Mouse (Mus musculus): ENCODE results near the gene Gm5294. TPM values are rescaled to one million over a fixed set of nuclear protein-coding genes. Genes with fewer than 3 reads are reported as not detected.
A peak's percentile ranks its signal among the peaks of the same experiment; 100 is the strongest.

The Gm5294 gene
- polyA plus RNA-seq, 1 experiment, result 0.14 TPM

DNA sequence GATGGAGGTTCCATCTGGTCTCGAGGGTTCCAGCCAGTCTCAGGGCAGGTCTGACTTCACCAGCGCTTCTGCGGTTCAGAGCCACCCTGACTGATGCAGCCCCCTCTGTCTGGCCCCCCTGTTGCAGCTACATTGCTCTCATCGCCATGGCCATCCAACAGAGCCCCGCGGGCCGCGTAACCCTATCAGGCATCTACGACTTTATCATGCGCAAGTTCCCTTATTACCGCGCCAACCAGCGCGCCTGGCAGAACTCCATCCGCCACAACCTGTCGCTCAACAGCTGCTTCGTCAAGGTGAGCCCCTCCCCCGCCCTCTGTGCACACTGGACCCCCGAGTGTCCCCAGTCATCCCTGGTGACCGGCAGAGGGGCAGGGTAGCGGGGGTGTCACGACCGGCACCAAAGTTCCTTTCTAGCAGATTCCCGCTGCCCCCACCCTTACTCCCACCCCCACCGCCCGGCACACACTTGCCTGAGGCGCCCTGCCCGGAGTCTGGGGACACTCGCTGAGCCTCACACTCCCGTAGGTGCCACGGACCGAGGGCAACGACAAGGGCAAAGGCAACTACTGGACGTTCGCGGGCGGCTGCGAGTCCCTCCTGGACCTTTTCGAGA is 945 bp downstream of the Gm5294 start:
- DNase-seq, result no peak

DNA sequence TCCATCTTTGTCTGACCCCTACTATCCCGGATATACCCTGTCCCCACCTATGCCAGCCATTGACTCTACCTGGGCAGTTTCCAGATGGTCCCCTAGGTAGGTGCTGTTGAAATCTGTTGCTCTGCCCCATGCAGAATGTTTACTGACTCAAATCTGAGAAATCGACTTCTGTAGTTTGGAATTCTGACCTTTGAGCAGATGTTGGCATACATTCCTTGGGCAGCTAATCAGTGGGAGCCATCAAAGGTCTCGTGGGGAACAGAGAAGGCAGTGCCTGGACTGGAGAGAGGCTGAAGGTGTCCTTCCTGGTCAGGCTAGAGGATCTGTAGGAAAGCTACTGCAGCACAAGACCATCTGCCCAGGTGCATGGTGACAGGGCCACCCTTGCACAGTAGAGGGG is 5.2 kb downstream of the Gm5294 start:
- Histone ChIP-seq H3K27ac (ENCODE audit: insufficient read depth, low read depth, low read length) (no peak overlapping the region), H3K4me1 (ENCODE audit: control insufficient read depth, insufficient read depth, low read length) (no peaks in the 10 kb centered on the region)
- DNase-seq, result no peak

More for the DNA sequence above, 945 bp downstream of the Gm5294 start:
- Histone ChIP-seq H3K4me3 (ENCODE audit: insufficient read depth, low read depth, low read length) (no peak overlapping the region), H3K27ac (ENCODE audit: insufficient read depth, low read depth, low read length) (no peak overlapping the region), H3K36me3 (ENCODE audit: control insufficient read depth, insufficient read depth, low read length) (no peaks in the 10 kb centered on the region), H3K4me1 (ENCODE audit: control insufficient read depth, insufficient read depth, low read length) (no peaks in the 10 kb centered on the region), H3K27me3 (replicated peaks; ENCODE audit: control insufficient read depth, insufficient read depth, low read length) (0 out of 2 replicates have a peak, but pooled peaks cover 2% of the 10 kb centered on the region)
- WGBS, result 6% methylated on average over 39 of the region's 39 CpGs
- TF ChIP-seq CTCF (conservative IDR thresholded peaks at IDR 0.05; ENCODE audit: insufficient read depth, insufficient read length, low read depth, low read length) (no peak), POLR2A (IDR thresholded peaks at IDR 0.05; ENCODE audit: low read depth, low read length) (no peak)

DNA sequence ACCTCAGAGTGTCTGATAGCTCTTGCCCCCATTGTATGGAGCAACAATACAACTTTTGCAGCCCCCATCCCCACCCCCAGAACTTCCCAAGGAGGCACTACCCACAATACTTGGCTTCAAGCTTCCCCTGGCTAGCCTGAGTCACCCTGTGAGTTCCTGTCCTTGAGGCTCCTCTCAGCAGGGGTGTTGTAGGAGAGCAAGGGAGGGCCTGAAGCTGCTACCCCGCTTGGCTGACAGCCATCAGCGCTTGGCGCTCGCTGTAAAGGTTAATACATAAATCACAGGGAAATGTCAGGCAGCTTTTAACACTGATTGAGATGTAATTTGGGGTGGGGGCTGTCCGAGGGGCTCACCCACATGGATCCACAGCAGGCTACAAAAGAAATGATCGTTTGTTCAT is 13.5 kb downstream of the Gm5294 start:
- H3K36me3 ChIP-seq (ENCODE audit: control insufficient read depth, insufficient read depth, low read length), result no peaks in the 10 kb centered on the region
- DNase-seq, result peak; percentile 11
- no peaks in the 10 kb centered on the region for H3K4me1 ChIP-seq (ENCODE audit: control insufficient read depth, insufficient read depth, low read length)
- H3K27ac ChIP-seq (ENCODE audit: insufficient read depth, low read depth, low read length), result no peak overlapping the region
- TF ChIP-seq POLR2A (IDR thresholded peaks at IDR 0.05; ENCODE audit: low read depth, low read length) (no peak), CTCF (conservative IDR thresholded peaks at IDR 0.05; ENCODE audit: insufficient read depth, insufficient read length, low read depth, low read length) (no peak)
- no peak overlapping the region for H3K4me3 ChIP-seq (ENCODE audit: insufficient read depth, low read depth, low read length)
- WGBS, result 10% methylated on average over 6 of the region's 6 CpGs
- H3K27me3 ChIP-seq (replicated peaks; ENCODE audit: control insufficient read depth, insufficient read depth, low read length), result no peaks in the 10 kb centered on the region

More for the DNA sequence above, 5.2 kb downstream of the Gm5294 start:
- H3K4me3 ChIP-seq (ENCODE audit: insufficient read depth, low read depth, low read length), result no peak overlapping the region
- TF ChIP-seq CTCF (conservative IDR thresholded peaks at IDR 0.05; ENCODE audit: insufficient read depth, insufficient read length, low read depth, low read length) (no peak), POLR2A (IDR thresholded peaks at IDR 0.05; ENCODE audit: low read depth, low read length) (no peak)
- 53% methylated on average over 3 of the region's 3 CpGs for WGBS
- H3K36me3 ChIP-seq (ENCODE audit: control insufficient read depth, insufficient read depth, low read length), result no peaks in the 10 kb centered on the region
- 0 out of 2 replicates have a peak, but pooled peaks cover 2% of the 10 kb centered on the region for H3K27me3 ChIP-seq (replicated peaks; ENCODE audit: control insufficient read depth, insufficient read depth, low read length)

DNA sequence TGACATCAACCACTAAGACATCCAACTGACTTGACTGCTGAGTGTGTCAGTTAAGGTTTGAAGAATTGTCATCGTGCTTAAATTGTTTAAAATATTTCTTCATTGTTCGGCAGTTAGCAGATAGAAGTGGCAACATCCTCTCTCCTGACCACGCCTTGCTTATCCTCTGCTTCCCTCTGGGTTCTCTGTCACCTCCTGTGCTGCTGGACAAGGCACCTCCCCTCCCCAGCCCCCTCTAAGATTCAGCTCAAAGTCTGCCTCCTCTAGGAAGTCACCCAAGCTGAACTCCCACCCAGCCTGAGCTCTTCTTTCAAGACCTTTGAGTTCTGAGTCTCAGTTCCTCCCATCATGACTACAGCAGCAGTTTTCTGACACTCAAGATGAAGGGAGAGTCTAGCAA is 15.0 kb downstream of the Gm5294 start:
- Histone ChIP-seq H3K4me3 (ENCODE audit: insufficient read depth, low read depth, low read length) (no peak overlapping the region), H3K4me1 (ENCODE audit: control insufficient read depth, insufficient read depth, low read length) (no peaks in the 10 kb centered on the region), H3K27ac (ENCODE audit: insufficient read depth, low read depth, low read length) (no peak overlapping the region), H3K36me3 (ENCODE audit: control insufficient read depth, insufficient read depth, low read length) (no peaks in the 10 kb centered on the region), H3K27me3 (replicated peaks; ENCODE audit: control insufficient read depth, insufficient read depth, low read length) (no peaks in the 10 kb centered on the region)
- no peak for DNase-seq
- WGBS, result 59% methylated on average over 3 of the region's 3 CpGs
- TF ChIP-seq POLR2A (IDR thresholded peaks at IDR 0.05; ENCODE audit: low read depth, low read length) (no peak), CTCF (conservative IDR thresholded peaks at IDR 0.05; ENCODE audit: insufficient read depth, insufficient read length, low read depth, low read length) (no peak)

DNA sequence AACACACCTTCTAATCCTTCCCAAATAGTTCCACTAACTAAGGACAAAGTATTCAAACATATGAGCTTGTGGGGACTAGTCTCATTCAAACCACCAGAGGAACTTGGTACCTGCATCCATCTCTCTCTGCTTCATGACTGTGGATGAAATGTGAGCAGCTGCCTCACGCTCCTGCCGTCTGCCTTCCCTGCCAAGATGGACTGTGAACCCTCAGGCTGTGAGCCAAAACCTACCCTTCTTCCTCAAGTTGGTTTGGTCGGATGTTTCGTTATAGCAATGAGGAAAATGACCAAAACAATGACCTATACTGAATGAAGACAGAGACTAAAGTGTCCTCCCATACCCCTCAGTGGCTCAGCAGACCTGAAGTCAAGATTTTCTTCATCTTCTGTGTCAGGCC is 21.1 kb downstream of the Gm5294 start:
- TF ChIP-seq CTCF (conservative IDR thresholded peaks at IDR 0.05; ENCODE audit: insufficient read depth, insufficient read length, low read depth, low read length) (no peak), POLR2A (IDR thresholded peaks at IDR 0.05; ENCODE audit: low read depth, low read length) (no peak)
- Histone ChIP-seq H3K4me3 (ENCODE audit: insufficient read depth, low read depth, low read length) (no peak overlapping the region), H3K4me1 (ENCODE audit: control insufficient read depth, insufficient read depth, low read length) (no peaks in the 10 kb centered on the region), H3K27me3 (replicated peaks; ENCODE audit: control insufficient read depth, insufficient read depth, low read length) (no peaks in the 10 kb centered on the region), H3K27ac (ENCODE audit: insufficient read depth, low read depth, low read length) (no peak overlapping the region), H3K36me3 (ENCODE audit: control insufficient read depth, insufficient read depth, low read length) (no peaks in the 10 kb centered on the region)
- WGBS, result 65% methylated on average over 4 of the region's 4 CpGs
- DNase-seq, result peak; percentile 64

DNA sequence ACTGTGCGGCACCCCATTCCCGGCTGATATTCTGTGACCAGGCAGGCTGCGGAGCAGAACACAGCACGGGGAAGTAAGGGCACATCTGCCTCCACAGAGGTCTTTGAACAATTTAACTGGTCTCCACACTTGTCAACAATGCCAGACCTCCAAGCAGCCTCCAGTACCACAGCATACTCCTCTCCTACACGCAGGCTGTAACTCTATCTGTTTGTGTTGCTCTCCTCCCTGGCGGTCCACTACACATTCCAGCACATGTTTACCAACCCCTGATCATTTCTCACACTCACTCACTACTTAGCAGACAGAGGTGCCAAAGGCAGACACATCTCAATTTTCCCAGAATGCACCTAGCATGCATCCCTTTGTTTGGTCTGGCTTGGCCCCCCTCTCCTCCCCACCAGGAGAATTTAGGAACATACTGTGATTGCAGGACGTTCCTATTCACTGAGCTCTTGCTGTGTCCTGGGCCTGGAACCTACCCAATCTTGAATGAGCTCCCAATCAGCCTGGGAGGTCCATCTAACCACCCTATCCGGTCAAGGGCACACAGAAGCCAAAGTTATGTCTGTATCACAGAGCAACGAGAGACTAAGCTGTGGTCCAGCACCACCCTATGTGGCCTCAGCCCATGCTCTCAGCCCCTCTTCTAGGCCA is 23.4 kb downstream of the Gm5294 start:
- Histone ChIP-seq H3K27ac (ENCODE audit: insufficient read depth, low read depth, low read length) (no peak overlapping the region), H3K27me3 (replicated peaks; ENCODE audit: control insufficient read depth, insufficient read depth, low read length) (no peaks in the 10 kb centered on the region), H3K4me3 (ENCODE audit: insufficient read depth, low read depth, low read length) (no peak overlapping the region), H3K36me3 (ENCODE audit: control insufficient read depth, insufficient read depth, low read length) (no peaks in the 10 kb centered on the region), H3K4me1 (ENCODE audit: control insufficient read depth, insufficient read depth, low read length) (peaks cover 9% of the 10 kb centered on the region)
- 53% methylated on average over 9 of the region's 9 CpGs for WGBS
- DNase-seq, result no peak
- TF ChIP-seq POLR2A (IDR thresholded peaks at IDR 0.05; ENCODE audit: low read depth, low read length) (no peak), CTCF (conservative IDR thresholded peaks at IDR 0.05; ENCODE audit: insufficient read depth, insufficient read length, low read depth, low read length) (no peak)

DNA sequence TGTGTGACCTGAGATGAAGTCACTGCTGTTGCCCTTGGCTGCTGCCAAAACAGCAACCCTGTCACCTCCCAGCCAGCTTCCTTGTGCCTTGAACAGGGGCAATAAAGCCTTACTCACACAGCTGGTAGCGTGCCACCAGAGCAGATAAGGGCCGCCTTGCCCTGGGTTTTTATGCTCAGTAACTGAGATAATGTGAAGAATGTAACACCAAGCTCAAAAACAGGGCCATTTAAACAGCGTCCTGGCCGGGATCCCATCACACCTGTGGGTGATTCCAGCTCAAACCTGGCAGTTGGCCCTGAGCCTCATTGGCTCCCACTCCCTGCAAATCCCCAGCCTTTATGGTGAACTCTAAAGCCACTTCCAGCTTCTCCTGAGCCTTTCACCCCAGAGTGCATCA is 26.6 kb downstream of the Gm5294 start:
- TF ChIP-seq POLR2A (IDR thresholded peaks at IDR 0.05; ENCODE audit: low read depth, low read length), result no peak
- no peak for TF ChIP-seq CTCF (conservative IDR thresholded peaks at IDR 0.05; ENCODE audit: insufficient read depth, insufficient read length, low read depth, low read length)
- 25% methylated on average over 4 of the region's 4 CpGs for WGBS
- DNase-seq, result peak; percentile 79
- Histone ChIP-seq H3K27ac (ENCODE audit: insufficient read depth, low read depth, low read length) (no peak overlapping the region), H3K4me1 (ENCODE audit: control insufficient read depth, insufficient read depth, low read length) (peaks cover 14% of the 10 kb centered on the region), H3K27me3 (replicated peaks; ENCODE audit: control insufficient read depth, insufficient read depth, low read length) (no peaks in the 10 kb centered on the region), H3K36me3 (ENCODE audit: control insufficient read depth, insufficient read depth, low read length) (no peaks in the 10 kb centered on the region), H3K4me3 (ENCODE audit: insufficient read depth, low read depth, low read length) (no peak overlapping the region)
